ENCODE assay signal across 9 mouse cellular contexts in genomic region chr16:11069710-11070420, GRCm38 (mm10). TPM values are rescaled to one million over a fixed set of nuclear protein-coding genes. Genes with fewer than 3 reads are reported as not detected.
DNase-seq lines count a peak whose midpoint lies in the region; ATAC-seq and TF ChIP-seq lines count a peak whose summit lies in the region.
"Had no signal": no experiment of that assay in that cellular context is flagged by ENCODE, and none has a peak within 500 bp of the region (broad histone marks: within the 10 kb centered on the region; RNA-seq: fewer than 3 reads in every experiment).

No protein-coding gene starts in this region.

- H3K36me3 ChIP-seq in CH12.LX (replicated peaks in 1 of 2; ENCODE audit: control insufficient read depth in 1 of 2, insufficient read depth in 1 of 2, low read length in 1 of 2): peaks cover 29 to 47% of the 10 kb centered on the region in 2 experiments
- peaks cover 20% of the 10 kb centered on the region; the same call in 1 of the 2 replicates for H3K36me3 ChIP-seq in heart, embryonic 11.5 days (ENCODE audit: control insufficient read depth, insufficient read depth, low read length)
- H3K36me3 ChIP-seq in kidney, embryonic 15.5 days: peaks cover 39% of the 10 kb centered on the region

- H3K4me3 ChIP-seq in CH12.LX (replicated peaks in 1 of 3; ENCODE audit: low read depth in 2 of 3, low read length in 2 of 3, poor library complexity in 1 of 3): peak overlapping the region; percentile 21 to 70 (median 54)
- H3K4me3 ChIP-seq in heart, embryonic 11.5 days (ENCODE audit: low read depth, low read length): no peak overlapping the region
- no peak overlapping the region for H3K4me3 ChIP-seq in kidney, embryonic 15.5 days (replicated peaks)
- H3K4me3 ChIP-seq: embryonic facial prominence, embryonic 12.5 days had no signal

- peaks cover 9% of the 10 kb centered on the region for H3K79me2 ChIP-seq in CH12.LX (replicated peaks; ENCODE audit: control insufficient read depth, extremely low read depth, insufficient read depth, poor library complexity, severe bottlenecking)

- DNase-seq in cerebellum, postnatal 25 days: peak; percentile 22 to 33
- DNase-seq in cerebellum, postnatal 14 days: no peak
- peak; percentile 58 for DNase-seq in CH12.LX (ENCODE audit: extremely low read depth)
- peak; percentile 19 to 43 for DNase-seq in thymus, postnatal 36 days
- DNase-seq in layer of hippocampus, adult 11-12 months (ENCODE audit: low spot score): no peak
- no peak for DNase-seq in adrenal gland, postnatal 25 days

- no peaks in the 10 kb centered on the region for H3K27me3 ChIP-seq in CH12.LX (replicated peaks)
- H3K27me3 ChIP-seq in heart, embryonic 11.5 days (ENCODE audit: control insufficient read depth, insufficient read depth, low read length): no peaks in the 10 kb centered on the region
- no peaks in the 10 kb centered on the region for H3K27me3 ChIP-seq in kidney, embryonic 15.5 days
- H3K27me3 ChIP-seq: embryonic facial prominence, embryonic 12.5 days had no signal

- 67% methylated on average over 7 of the region's 7 CpGs for WGBS in heart, embryonic 11.5 days (ENCODE audit: insufficient replicate concordance)
- 66% methylated on average over 7 of the region's 7 CpGs for WGBS in kidney, embryonic 15.5 days

- no peak for TF ChIP-seq CTCF in CH12.LX (conservative IDR thresholded peaks at IDR 0.05 in 1 of 2, IDR thresholded peaks at IDR 0.05 in 1 of 2; ENCODE audit: low read depth in 2 of 2, low read length in 2 of 2)

- no peak for ATAC-seq in heart, embryonic 11.5 days (replicated peaks; ENCODE audit: insufficient number of reproducible peaks, low FRiP score, low TSS enrichment)
- ATAC-seq in kidney, embryonic 15.5 days (replicated peaks; ENCODE audit: low FRiP score): no peak

- H3K9ac ChIP-seq in CH12.LX (ENCODE audit: insufficient read depth, low read depth): 0 out of 2 replicates have a peak overlapping the region, but pooled peaks have one; percentile 2
- H3K9ac ChIP-seq in heart, embryonic 11.5 days (ENCODE audit: low read depth, low read length): no peak overlapping the region
- H3K9ac ChIP-seq in kidney, embryonic 15.5 days: no peak overlapping the region
- H3K9ac ChIP-seq: embryonic facial prominence, embryonic 12.5 days had no signal

- dilution Hi-C loops in CH12.LX (cut with MboI; ENCODE audit: extremely low pct_ligation_motif_present, extremely low pct_unique_long_range_greater_than_20kb, low sequenced_read_pairs): no loop called here

- H3K4me2 ChIP-seq in CH12.LX (ENCODE audit: insufficient read depth, low read depth, poor library complexity, severe bottlenecking): peak overlapping the region; percentile 45; the same call in 1 of the 2 replicates
- peak overlapping the region; percentile 23 for H3K4me2 ChIP-seq in heart, embryonic 11.5 days
- H3K4me2 ChIP-seq in kidney, embryonic 15.5 days: peak overlapping the region; percentile 20; the same call in 1 of the 2 replicates
- H3K4me2 ChIP-seq: embryonic facial prominence, embryonic 12.5 days had no signal

- no peaks in the 10 kb centered on the region for H3K9me3 ChIP-seq in CH12.LX (replicated peaks; ENCODE audit: low read length)
- H3K9me3 ChIP-seq in heart, embryonic 11.5 days (replicated peaks; ENCODE audit: control insufficient read depth, low read length): no peaks in the 10 kb centered on the region
- H3K9me3 ChIP-seq in kidney, embryonic 15.5 days (replicated peaks): no peaks in the 10 kb centered on the region
- H3K9me3 ChIP-seq: embryonic facial prominence, embryonic 12.5 days had no signal

- no peak for TF ChIP-seq POLR2A in CH12.LX (IDR thresholded peaks at IDR 0.05; ENCODE audit: low read depth, low read length)

- peak; percentile 66; the same call in 1 of the 2 replicates for TF ChIP-seq EP300 in CH12.LX (IDR thresholded peaks at IDR 0.05; ENCODE audit: low read length)

- no peak for TF ChIP-seq RAD21 in CH12.LX (IDR thresholded peaks at IDR 0.05; ENCODE audit: low read depth, low read length)

- in situ Hi-C loops in CH12.LX (cut with MboI; ENCODE audit: low pct_ligation_motif_present, low pct_unique_long_range_greater_than_20kb, low sequenced_read_pairs): loop anchor here (5.0 kb wide), 1 partner anchor 32 kb away; no protein-coding TSS in a partner anchor

- H3K27ac ChIP-seq in CH12.LX (ENCODE audit: insufficient read depth, low read depth): peak overlapping the region; percentile 59
- peak overlapping the region; percentile 29 for H3K27ac ChIP-seq in heart, embryonic 11.5 days (ENCODE audit: low read depth, low read length)
- H3K27ac ChIP-seq in kidney, embryonic 15.5 days: peak overlapping the region; percentile 45
- H3K27ac ChIP-seq: embryonic facial prominence, embryonic 12.5 days had no signal

- H3K4me1 ChIP-seq in CH12.LX (ENCODE audit: control insufficient read depth in 1 of 2, insufficient read depth in 2 of 2): peaks cover 38 to 83% of the 10 kb centered on the region in 2 experiments
- peaks cover 26% of the 10 kb centered on the region for H3K4me1 ChIP-seq in heart, embryonic 11.5 days (ENCODE audit: control insufficient read depth, insufficient read depth, low read length)
- peaks cover 54% of the 10 kb centered on the region for H3K4me1 ChIP-seq in kidney, embryonic 15.5 days

TF ChIP-seq in CH12.LX, 34 proteins besides CTCF, POLR2A, EP300 and RAD21:
- TF ChIP-seq KAT2A (IDR thresholded peaks at IDR 0.05; ENCODE audit: insufficient replicate concordance, low read length) (no peak), E2F4 (IDR thresholded peaks at IDR 0.05; ENCODE audit: insufficient replicate concordance, low read depth, low read length) (no peak), ZC3H11A (IDR thresholded peaks at IDR 0.05; ENCODE audit: low read depth, low read length) (no peak), POLR2AphosphoS2 (IDR thresholded peaks at IDR 0.05; ENCODE audit: low read depth, low read length) (no peak; the same call in 1 of the 2 replicates), MAX (IDR thresholded peaks at IDR 0.05; ENCODE audit: low read length) (peak; percentile 67), BHLHE40 (IDR thresholded peaks at IDR 0.05; ENCODE audit: low read depth, low read length) (peak; percentile 51; the same call in 1 of the 2 replicates), MXI1 (IDR thresholded peaks at IDR 0.05; ENCODE audit: low read depth, low read length) (no peak; the same call in 1 of the 2 replicates), ELF1 (IDR thresholded peaks at IDR 0.05; ENCODE audit: low read depth, low read length) (no peak; the same call in 1 of the 2 replicates), TCF12 (IDR thresholded peaks at IDR 0.05; ENCODE audit: low read depth, low read length) (peak; percentile 56; the same call in 1 of the 2 replicates), RCOR1 (conservative IDR thresholded peaks at IDR 0.05; ENCODE audit: low read depth, low read length) (no peak), TBP (conservative IDR thresholded peaks at IDR 0.05; ENCODE audit: low read depth, low read length) (no peak), SMC3 (IDR thresholded peaks at IDR 0.05; ENCODE audit: low read depth, low read length) (peak; percentile 15; the same call in 1 of the 2 replicates), JUND (conservative IDR thresholded peaks at IDR 0.05; ENCODE audit: low read depth, low read length) (no peak), NRF1 (IDR thresholded peaks at IDR 0.05; ENCODE audit: low read depth, low read length) (no peak), MYC (IDR thresholded peaks at IDR 0.05; ENCODE audit: low read depth, low read length) (0 out of 2 replicates have a peak, but pooled peaks have one; percentile 11), SIN3A (IDR thresholded peaks at IDR 0.05; ENCODE audit: low read length) (peak; percentile 47; the same call in 1 of the 2 replicates), CHD2 (IDR thresholded peaks at IDR 0.05; ENCODE audit: low read length) (peak; percentile 51; the same call in 1 of the 2 replicates), ZMIZ1 (IDR thresholded peaks at IDR 0.05; ENCODE audit: low read depth, low read length) (no peak), MEF2A (IDR thresholded peaks at IDR 0.05; ENCODE audit: borderline replicate concordance, low read depth, low read length) (peak; percentile 67; the same call in 1 of the 2 replicates), CHD1 (IDR thresholded peaks at IDR 0.05; ENCODE audit: low read depth, low read length) (no peak), PAX5 (IDR thresholded peaks at IDR 0.05; ENCODE audit: low read length) (no peak), ETS1 (conservative IDR thresholded peaks at IDR 0.05; ENCODE audit: low read depth, low read length) (peak; percentile 84), MAFK (IDR thresholded peaks at IDR 0.05; ENCODE audit: insufficient replicate concordance, low read length) (0 out of 2 replicates have a peak, but pooled peaks have one; percentile 41), IRF4 (IDR thresholded peaks at IDR 0.05; ENCODE audit: low read depth, low read length) (no peak; the same call in 1 of the 2 replicates), NELFE (IDR thresholded peaks at IDR 0.05; ENCODE audit: low read depth, low read length) (0 out of 2 replicates have a peak, but pooled peaks have one; percentile 17)
TF ChIP-seq in CH12.LX: peak in this region for 11.

RNA-seq across cellular contexts. Expression of gene Litaf, which starts 3.9 kb away (rescaled TPM):
- total RNA-seq in CH12.LX (2012; rRNA removed) (91.2 and 97.5 TPM in 2 replicates), CH12.LX (2014; rRNA removed) (151 and 154 TPM in 2 replicates)
- 161 and 178 TPM in 2 replicates for polyA plus RNA-seq in CH12.LX (2012; ENCODE audit: insufficient read length, low read depth)
- 61.6 and 63.8 TPM in 2 replicates for polyA plus RNA-seq in heart, embryonic 11.5 days (2014; fragmentation: Nextera tagmentation; extraction: Ambion mirVana)
- polyA plus RNA-seq in kidney, embryonic 15.5 days (2015; fragmentation: Nextera tagmentation; extraction: Ambion mirVana): 122 and 123 TPM in 2 replicates
- total RNA-seq in adrenal gland, postnatal 25 days (2021): 38.6 and 46.5 TPM in 2 replicates

RNA-seq across cellular contexts. Expression of gene Snn, which starts 9.1 kb away (rescaled TPM):
- total RNA-seq in CH12.LX (2012; rRNA removed) (34.0 and 38.8 TPM in 2 replicates), CH12.LX (2014; rRNA removed) (53.1 and 54.7 TPM in 2 replicates)
- polyA plus RNA-seq in CH12.LX (2012; ENCODE audit: insufficient read length, low read depth): 93.8 and 104 TPM in 2 replicates
- 44.7 and 45.8 TPM in 2 replicates for polyA plus RNA-seq in heart, embryonic 11.5 days (2014; fragmentation: Nextera tagmentation; extraction: Ambion mirVana)
- 37.7 and 40.6 TPM in 2 replicates for polyA plus RNA-seq in kidney, embryonic 15.5 days (2015; fragmentation: Nextera tagmentation; extraction: Ambion mirVana)
- total RNA-seq in adrenal gland, postnatal 25 days (2021): 12.5 and 16.7 TPM in 2 replicates

Comparison
In these comparisons a context has a peak if more than half of its experiments do, and no peak if none do; other contexts are left out.
1. DNase-seq: peak in cerebellum, postnatal 25 days (2 of 2), CH12.LX (single experiment) and thymus, postnatal 36 days (2 of 2); none in cerebellum, postnatal 14 days (0 of 2), layer of hippocampus, adult 11-12 months (single experiment) and adrenal gland, postnatal 25 days (single experiment).
2. H3K4me3 ChIP-seq: peak in CH12.LX (3 of 3); none in heart, embryonic 11.5 days (single experiment) and kidney, embryonic 15.5 days (single experiment).
3. Peak in every context shown above with its lines, with median percentiles within 50 percentile points of each other: H3K27ac ChIP-seq and H3K4me2 ChIP-seq.